Mouse (Mus musculus): ENCODE measurements around the gene Myo1d. TPM values are rescaled to one million over a fixed set of nuclear protein-coding genes. Genes with fewer than 3 reads are reported as not detected.

The Myo1d gene
- polyA plus RNA-seq, 1 experiment from 2014 or later = 2.1 TPM

DNA sequence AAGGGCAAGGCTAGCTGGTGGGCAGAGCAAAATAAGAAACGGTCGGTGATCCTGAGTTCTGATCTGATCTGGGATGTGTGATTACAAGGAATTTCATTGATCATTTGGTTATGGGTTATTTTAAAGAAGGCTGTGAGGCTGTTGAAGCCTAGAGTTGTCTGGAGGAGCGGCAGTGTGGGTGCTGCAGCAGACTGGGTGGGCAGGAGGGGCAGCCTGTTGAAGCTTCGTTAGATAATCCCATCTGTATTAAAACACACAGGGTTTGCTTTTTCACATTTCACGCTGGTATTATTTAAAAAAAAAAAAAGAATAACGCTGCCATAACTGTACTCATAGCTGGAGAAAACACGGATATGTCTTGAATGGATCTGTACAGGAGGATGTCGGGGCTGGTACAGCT lies 263.9 kb downstream of the Myo1d start:
- peaks cover 39% of the 10 kb centered on the region for H3K4me1 ChIP-seq (ENCODE audit: control insufficient read depth, insufficient read depth, low read depth, low read length)
- H3K4me2 ChIP-seq (ENCODE audit: low read length) = no peak overlapping the region
- WGBS = 75% methylated on average over 8 of the region's 8 CpGs
- H3K9me3 ChIP-seq (ENCODE audit: control insufficient read depth, low read length) = no peaks in the 10 kb centered on the region
- no peak for ATAC-seq
- H3K36me3 ChIP-seq (ENCODE audit: control insufficient read depth, insufficient read depth, low read length) = no peaks in the 10 kb centered on the region
- H3K27me3 ChIP-seq (replicated peaks; ENCODE audit: control insufficient read depth, insufficient read depth, low read length) = no peaks in the 10 kb centered on the region
- no peak overlapping the region for H3K4me3 ChIP-seq (ENCODE audit: low read length)
- no peak overlapping the region for H3K9ac ChIP-seq (ENCODE audit: low read depth, low read length)
- no peak overlapping the region; the same call in 1 of the 2 replicates for H3K27ac ChIP-seq (ENCODE audit: low read depth, low read length)

DNA sequence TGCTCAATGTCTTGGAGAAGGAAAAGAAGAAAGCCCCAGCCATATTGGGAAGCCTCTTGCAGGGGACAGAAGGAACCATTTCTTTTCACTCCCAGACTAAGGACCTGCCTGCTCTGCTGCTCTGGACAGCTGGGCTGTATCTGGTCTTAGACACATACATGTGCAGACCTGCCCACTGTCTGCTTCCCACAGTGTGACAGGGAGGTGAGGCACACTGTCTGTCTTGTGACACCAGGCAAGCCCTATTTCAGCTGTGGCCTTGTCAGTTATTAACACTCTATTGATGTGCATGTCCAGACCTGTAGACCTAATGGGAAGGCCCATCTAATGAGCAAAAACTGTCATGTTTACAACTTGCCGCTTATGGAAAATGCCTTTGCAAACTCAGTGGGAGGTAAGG lies 264.5 kb downstream of the Myo1d start:
- Histone ChIP-seq H3K27me3 (replicated peaks; ENCODE audit: control insufficient read depth, insufficient read depth, low read length) (no peaks in the 10 kb centered on the region), H3K4me3 (ENCODE audit: low read length) (no peak overlapping the region), H3K9ac (ENCODE audit: low read depth, low read length) (no peak overlapping the region), H3K27ac (ENCODE audit: low read depth, low read length) (no peak overlapping the region), H3K4me1 (ENCODE audit: control insufficient read depth, insufficient read depth, low read depth, low read length) (peaks cover 39% of the 10 kb centered on the region), H3K36me3 (ENCODE audit: control insufficient read depth, insufficient read depth, low read length) (no peaks in the 10 kb centered on the region), H3K4me2 (ENCODE audit: low read length) (no peak overlapping the region), H3K9me3 (ENCODE audit: control insufficient read depth, low read length) (no peaks in the 10 kb centered on the region)
- WGBS = 24% methylated on average over 1 of the region's 1 CpGs
- ATAC-seq = no peak

DNA sequence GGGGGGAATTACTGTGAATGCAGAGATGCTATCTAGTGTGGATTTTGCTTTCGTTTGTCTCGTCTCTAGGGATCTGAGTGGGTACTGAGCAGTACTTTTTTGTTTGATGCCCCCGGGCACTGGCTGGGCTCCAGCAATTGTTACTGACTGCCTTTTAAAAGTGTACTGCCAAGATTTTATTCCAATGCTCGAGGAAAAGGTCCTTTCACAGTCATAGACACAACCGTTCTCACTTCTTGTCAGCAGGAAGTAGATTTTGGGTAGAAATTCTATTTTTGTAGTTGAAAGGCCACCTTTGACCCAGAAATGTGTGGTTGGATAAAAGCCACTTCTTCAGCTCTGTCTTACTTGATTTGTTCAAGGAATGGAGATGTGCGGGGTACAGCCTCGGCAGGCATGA lies 266.0 kb downstream of the Myo1d start:
- WGBS = 38% methylated on average over 7 of the region's 7 CpGs
- no peak for ATAC-seq

DNA sequence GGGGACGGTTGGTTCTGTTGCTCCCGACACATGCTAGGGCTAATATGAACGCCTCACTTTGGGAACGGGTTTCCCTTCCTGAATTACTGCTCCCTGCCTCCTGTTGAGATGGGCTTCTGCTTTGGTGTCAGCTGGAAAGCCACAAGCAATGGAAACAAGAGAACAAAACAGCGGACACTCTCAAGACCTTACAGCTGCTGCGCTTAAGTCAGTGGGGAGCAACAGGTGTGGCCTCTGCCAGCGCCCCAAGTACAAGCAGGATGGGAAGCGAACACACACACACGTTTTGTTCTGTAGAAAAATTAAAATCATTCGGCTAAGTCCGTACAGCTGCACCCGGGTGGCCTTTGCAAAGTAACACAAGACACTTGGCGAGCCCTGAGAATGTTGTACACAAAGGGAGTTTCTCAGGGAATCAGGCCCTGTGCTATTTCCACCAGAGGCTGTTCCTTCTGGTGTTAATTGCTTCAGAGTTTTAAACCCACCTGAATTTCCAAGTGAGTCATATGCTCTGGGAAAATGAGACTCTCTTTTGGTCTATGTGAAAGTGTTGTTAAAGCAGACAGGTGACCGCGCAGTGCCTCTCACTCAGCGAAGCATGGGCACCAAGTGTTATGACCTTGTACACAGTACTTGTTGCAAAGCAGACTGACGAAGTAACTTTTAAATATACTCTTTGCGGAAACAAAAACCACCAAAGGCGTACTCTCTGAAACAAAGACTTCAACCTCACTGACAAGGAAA lies 267.3 kb downstream of the Myo1d start:
- Histone ChIP-seq H3K27ac (ENCODE audit: low read depth, low read length) (no peak overlapping the region), H3K9me3 (ENCODE audit: control insufficient read depth, low read length) (no peaks in the 10 kb centered on the region), H3K4me1 (ENCODE audit: control insufficient read depth, insufficient read depth, low read depth, low read length) (peaks cover 28% of the 10 kb centered on the region), H3K9ac (ENCODE audit: low read depth, low read length) (no peak overlapping the region), H3K4me3 (ENCODE audit: low read length) (no peak overlapping the region), H3K36me3 (ENCODE audit: control insufficient read depth, insufficient read depth, low read length) (no peaks in the 10 kb centered on the region), H3K4me2 (ENCODE audit: low read length) (no peak overlapping the region), H3K27me3 (replicated peaks; ENCODE audit: control insufficient read depth, insufficient read depth, low read length) (no peaks in the 10 kb centered on the region)
- ATAC-seq = no peak
- 70% methylated on average over 19 of the region's 19 CpGs for WGBS

More for the DNA sequence above, 266.0 kb downstream of the Myo1d start:
- H3K27ac ChIP-seq (ENCODE audit: low read depth, low read length) = no peak overlapping the region
- H3K27me3 ChIP-seq (replicated peaks; ENCODE audit: control insufficient read depth, insufficient read depth, low read length) = no peaks in the 10 kb centered on the region
- H3K36me3 ChIP-seq (ENCODE audit: control insufficient read depth, insufficient read depth, low read length) = no peaks in the 10 kb centered on the region
- H3K9me3 ChIP-seq (ENCODE audit: control insufficient read depth, low read length) = no peaks in the 10 kb centered on the region
- no peak overlapping the region for H3K9ac ChIP-seq (ENCODE audit: low read depth, low read length)
- peaks cover 34% of the 10 kb centered on the region for H3K4me1 ChIP-seq (ENCODE audit: control insufficient read depth, insufficient read depth, low read depth, low read length)
- no peak overlapping the region for H3K4me2 ChIP-seq (ENCODE audit: low read length)
- H3K4me3 ChIP-seq (ENCODE audit: low read length) = no peak overlapping the region

DNA sequence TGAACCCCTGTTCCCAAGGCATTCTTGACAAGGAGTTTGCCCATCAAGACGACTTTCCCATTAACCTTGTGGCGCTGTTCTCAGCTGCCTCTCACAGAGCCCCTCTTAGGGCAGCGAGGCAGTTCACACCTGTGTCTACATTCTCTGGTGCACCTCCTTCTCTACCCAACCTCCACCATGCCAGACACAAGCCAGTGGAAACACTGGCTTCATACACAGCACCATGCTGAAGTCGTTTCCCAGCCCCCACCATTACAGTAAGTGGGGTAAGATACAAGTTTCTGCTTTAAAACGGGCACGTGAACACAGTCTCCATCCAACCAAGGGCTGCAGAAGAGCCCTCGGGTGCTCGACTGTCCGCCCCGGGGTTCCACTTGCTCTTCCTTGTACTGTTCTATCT lies 269.7 kb downstream of the Myo1d start:
- WGBS = 88% methylated on average over 10 of the region's 10 CpGs
- no peak for ATAC-seq

DNA sequence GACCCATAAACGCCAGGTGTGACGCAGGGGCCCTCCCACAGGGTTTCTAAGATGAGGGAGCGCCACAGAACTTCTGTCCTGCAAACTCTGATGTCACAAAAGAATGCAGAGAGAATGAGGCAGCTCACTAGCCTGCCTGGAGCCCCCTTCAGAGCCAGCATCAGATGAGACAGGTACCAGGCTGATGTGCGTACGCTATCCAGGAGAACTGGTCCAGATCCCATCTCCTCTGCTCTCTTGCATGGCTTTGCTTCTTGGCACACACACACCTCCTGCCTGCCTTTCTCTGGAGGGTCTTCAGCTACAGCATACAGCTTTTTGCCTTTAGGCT lies 270.7 kb downstream of the Myo1d start:
- Histone ChIP-seq H3K4me3 (ENCODE audit: low read length) (no peak overlapping the region), H3K4me1 (ENCODE audit: control insufficient read depth, insufficient read depth, low read depth, low read length) (peaks cover 32% of the 10 kb centered on the region), H3K36me3 (ENCODE audit: control insufficient read depth, insufficient read depth, low read length) (no peaks in the 10 kb centered on the region), H3K9me3 (ENCODE audit: control insufficient read depth, low read length) (no peaks in the 10 kb centered on the region), H3K4me2 (ENCODE audit: low read length) (no peak overlapping the region), H3K27ac (ENCODE audit: low read depth, low read length) (peak overlapping the region; percentile 66), H3K9ac (ENCODE audit: low read depth, low read length) (peak overlapping the region; percentile 19; the same call in 1 of the 2 replicates), H3K27me3 (replicated peaks; ENCODE audit: control insufficient read depth, insufficient read depth, low read length) (no peaks in the 10 kb centered on the region)
- 72% methylated on average over 5 of the region's 5 CpGs for WGBS
- no peak for ATAC-seq

More for the DNA sequence above, 269.7 kb downstream of the Myo1d start:
- no peak overlapping the region for H3K4me3 ChIP-seq (ENCODE audit: low read length)
- H3K4me1 ChIP-seq (ENCODE audit: control insufficient read depth, insufficient read depth, low read depth, low read length) = peaks cover 26% of the 10 kb centered on the region
- H3K4me2 ChIP-seq (ENCODE audit: low read length) = no peak overlapping the region
- no peak overlapping the region for H3K27ac ChIP-seq (ENCODE audit: low read depth, low read length)
- H3K9ac ChIP-seq (ENCODE audit: low read depth, low read length) = no peak overlapping the region
- H3K27me3 ChIP-seq (replicated peaks; ENCODE audit: control insufficient read depth, insufficient read depth, low read length) = no peaks in the 10 kb centered on the region
- H3K36me3 ChIP-seq (ENCODE audit: control insufficient read depth, insufficient read depth, low read length) = no peaks in the 10 kb centered on the region
- no peaks in the 10 kb centered on the region for H3K9me3 ChIP-seq (ENCODE audit: control insufficient read depth, low read length)

DNA sequence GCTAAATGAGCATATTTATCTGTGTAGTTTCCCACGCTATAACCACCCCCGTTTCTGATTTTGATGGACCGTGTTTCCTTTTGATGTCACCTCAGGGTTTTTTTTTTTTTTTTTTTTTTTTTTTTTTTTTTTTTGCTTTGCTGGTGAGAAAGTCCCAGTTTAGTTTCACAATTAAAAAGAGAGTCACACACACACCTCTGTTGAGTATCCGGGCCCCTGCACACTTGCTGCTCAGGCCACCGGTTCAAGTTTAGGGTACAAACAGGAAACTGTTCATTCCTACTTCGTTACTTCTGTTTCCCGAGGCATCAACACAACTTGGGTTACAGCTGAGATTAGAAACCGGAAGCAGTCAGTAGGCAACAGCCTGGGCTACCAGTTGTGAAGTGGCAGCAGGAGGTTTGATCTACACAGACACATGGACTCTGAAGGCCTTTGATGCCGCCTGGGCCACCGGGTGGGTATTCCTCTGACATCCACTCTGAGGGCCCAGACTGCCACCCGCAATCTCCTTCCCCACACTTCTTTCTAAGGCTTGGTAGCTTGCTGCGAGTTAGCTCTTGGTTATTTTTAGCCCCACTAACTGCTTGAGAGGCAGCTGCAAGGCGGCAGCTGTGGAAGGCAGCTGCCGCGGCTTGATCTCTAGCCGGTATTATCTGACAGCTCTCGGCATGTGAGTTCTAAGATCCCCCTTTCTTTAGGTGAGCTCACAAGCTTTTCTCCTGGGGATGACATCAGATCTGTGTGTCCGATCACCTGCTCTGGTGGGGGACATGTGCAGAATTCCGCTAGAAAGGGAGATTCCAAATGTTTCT lies 271.3 kb downstream of the Myo1d start:
- WGBS = 48% methylated on average over 19 of the region's 19 CpGs
- Histone ChIP-seq H3K27ac (ENCODE audit: low read depth, low read length) (peak overlapping the region; percentile 66), H3K4me3 (ENCODE audit: low read length) (no peak overlapping the region), H3K36me3 (ENCODE audit: control insufficient read depth, insufficient read depth, low read length) (no peaks in the 10 kb centered on the region), H3K4me1 (ENCODE audit: control insufficient read depth, insufficient read depth, low read depth, low read length) (peaks cover 33% of the 10 kb centered on the region), H3K9ac (ENCODE audit: low read depth, low read length) (peak overlapping the region; percentile 7; the same call in 1 of the 2 replicates), H3K9me3 (ENCODE audit: control insufficient read depth, low read length) (no peaks in the 10 kb centered on the region), H3K27me3 (replicated peaks; ENCODE audit: control insufficient read depth, insufficient read depth, low read length) (no peaks in the 10 kb centered on the region), H3K4me2 (ENCODE audit: low read length) (no peak overlapping the region)
- ATAC-seq = no peak

DNA sequence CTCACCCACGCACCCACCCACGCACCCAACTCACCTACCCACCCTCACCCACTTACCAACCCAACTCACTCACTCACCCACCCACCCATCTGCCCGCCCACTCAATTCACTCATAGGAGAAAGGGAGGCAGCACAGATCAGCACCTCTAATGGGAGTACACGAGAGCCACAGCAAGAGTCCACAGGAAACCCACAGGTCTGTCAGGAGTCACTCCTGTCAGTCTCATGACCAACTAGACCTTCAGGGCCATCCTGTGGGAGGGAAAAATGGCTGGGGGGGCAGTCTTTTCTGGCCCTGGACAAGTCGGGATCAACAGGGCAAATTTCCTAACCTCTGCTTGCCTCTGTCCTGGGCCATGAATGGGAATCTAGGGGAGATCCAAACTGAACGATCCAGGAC lies 272.0 kb downstream of the Myo1d start:
- peaks cover 32% of the 10 kb centered on the region for H3K4me1 ChIP-seq (ENCODE audit: control insufficient read depth, insufficient read depth, low read depth, low read length)
- H3K9me3 ChIP-seq (ENCODE audit: control insufficient read depth, low read length) = no peaks in the 10 kb centered on the region
- no peak overlapping the region for H3K27ac ChIP-seq (ENCODE audit: low read depth, low read length)
- no peak for ATAC-seq
- no peak overlapping the region for H3K4me3 ChIP-seq (ENCODE audit: low read length)
- H3K9ac ChIP-seq (ENCODE audit: low read depth, low read length) = no peak overlapping the region
- 90% methylated on average over 6 of the region's 6 CpGs for WGBS
- no peaks in the 10 kb centered on the region for H3K27me3 ChIP-seq (replicated peaks; ENCODE audit: control insufficient read depth, insufficient read depth, low read length)
- H3K4me2 ChIP-seq (ENCODE audit: low read length) = no peak overlapping the region
- no peaks in the 10 kb centered on the region for H3K36me3 ChIP-seq (ENCODE audit: control insufficient read depth, insufficient read depth, low read length)

DNA sequence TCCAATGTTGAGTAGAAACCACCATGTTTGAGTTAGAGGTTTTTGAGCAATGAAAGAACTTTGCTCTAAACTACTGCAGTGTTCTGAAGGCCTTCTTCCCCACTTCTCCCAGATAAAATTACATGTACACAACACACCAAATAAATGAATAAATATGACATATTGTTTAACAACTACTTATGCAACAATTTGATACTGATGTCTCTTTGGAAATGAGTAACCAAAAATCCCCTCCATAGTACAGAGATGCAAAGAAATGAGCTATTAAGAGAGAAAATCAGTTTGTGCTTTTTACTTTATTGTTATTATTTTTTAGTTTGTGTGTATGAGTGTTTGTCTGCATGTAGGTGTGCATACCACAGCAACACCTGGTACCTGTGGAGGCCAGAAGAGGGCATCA lies 273.3 kb downstream of the Myo1d start:
- no peak for ATAC-seq
- no peak overlapping the region for H3K27ac ChIP-seq (ENCODE audit: low read depth, low read length)

More for the DNA sequence above, 273.3 kb downstream of the Myo1d start:
- Histone ChIP-seq H3K9me3 (ENCODE audit: control insufficient read depth, low read length) (no peaks in the 10 kb centered on the region), H3K4me2 (ENCODE audit: low read length) (no peak overlapping the region), H3K36me3 (ENCODE audit: control insufficient read depth, insufficient read depth, low read length) (no peaks in the 10 kb centered on the region), H3K4me3 (ENCODE audit: low read length) (no peak overlapping the region), H3K27me3 (replicated peaks; ENCODE audit: control insufficient read depth, insufficient read depth, low read length) (no peaks in the 10 kb centered on the region), H3K9ac (ENCODE audit: low read depth, low read length) (no peak overlapping the region), H3K4me1 (ENCODE audit: control insufficient read depth, insufficient read depth, low read depth, low read length) (peaks cover 32% of the 10 kb centered on the region)

Data from hindbrain, embryonic 16.5 days (tissue).